Mouse (Mus musculus): ENCODE data around the gene Rnf150. TPM values are rescaled to one million over a fixed set of nuclear protein-coding genes. Genes with fewer than 3 reads are reported as not detected.

Gene Rnf150
- total RNA-seq, 2 experiments from 2014 or later, result 0.26 to 0.69 TPM

DNA sequence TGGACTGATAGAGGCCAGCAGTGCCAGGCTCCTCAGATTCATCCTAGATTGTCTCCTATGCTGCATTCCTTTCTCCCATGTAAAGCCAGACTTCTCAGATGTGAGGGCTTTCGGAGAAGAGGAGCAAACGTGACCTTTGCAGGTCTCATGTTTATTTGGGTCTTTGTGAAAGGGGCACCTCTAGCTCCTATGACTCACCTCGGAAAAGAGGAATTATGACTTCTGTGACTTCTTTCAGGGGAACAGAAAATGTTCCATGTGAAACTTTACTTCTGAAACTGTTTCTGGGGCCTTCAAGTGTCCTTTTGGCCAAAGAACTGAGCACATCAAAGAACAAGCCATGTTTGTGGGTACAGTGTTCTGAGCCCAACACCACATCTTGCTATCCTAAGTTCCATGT is 133.7 kb downstream of the Rnf150 start:
- ATAC-seq (replicated peaks; ENCODE audit: poor library complexity, severe bottlenecking), result peak; percentile 81

GRCm38 (mm10) chr8:82998778-82999177 is 135.6 kb downstream of the Rnf150 start:
- ATAC-seq (replicated peaks; ENCODE audit: poor library complexity, severe bottlenecking), result no peak

- no peak for ATAC-seq (replicated peaks; ENCODE audit: poor library complexity, severe bottlenecking)
Measured at GRCm38 (mm10) chr8:83003187-83003586, 140.0 kb downstream of the Rnf150 start.

DNA sequence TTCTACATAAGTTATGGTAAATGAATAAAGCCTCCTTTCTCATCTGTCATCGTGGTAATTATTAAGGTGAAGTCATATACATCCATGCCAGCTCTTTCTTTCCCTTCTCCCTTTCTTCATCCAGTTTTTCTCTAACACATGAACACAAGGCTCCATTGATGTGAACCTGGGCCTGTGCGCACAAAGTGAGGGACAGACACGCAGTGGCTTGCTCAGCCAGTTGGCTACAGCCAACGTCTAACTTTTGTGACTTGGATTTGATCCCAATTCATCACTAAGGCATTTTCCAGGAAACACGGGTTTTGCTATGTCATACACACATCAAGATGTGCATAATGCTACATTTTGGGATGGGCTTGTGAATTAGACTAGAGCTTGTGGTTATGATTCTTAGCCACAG is 146.3 kb downstream of the Rnf150 start:
- ATAC-seq (replicated peaks; ENCODE audit: poor library complexity, severe bottlenecking), result no peak

GRCm38 (mm10) chr8:83011286-83011685 is 148.1 kb downstream of the Rnf150 start:
- no peak for ATAC-seq (replicated peaks; ENCODE audit: poor library complexity, severe bottlenecking)

DNA sequence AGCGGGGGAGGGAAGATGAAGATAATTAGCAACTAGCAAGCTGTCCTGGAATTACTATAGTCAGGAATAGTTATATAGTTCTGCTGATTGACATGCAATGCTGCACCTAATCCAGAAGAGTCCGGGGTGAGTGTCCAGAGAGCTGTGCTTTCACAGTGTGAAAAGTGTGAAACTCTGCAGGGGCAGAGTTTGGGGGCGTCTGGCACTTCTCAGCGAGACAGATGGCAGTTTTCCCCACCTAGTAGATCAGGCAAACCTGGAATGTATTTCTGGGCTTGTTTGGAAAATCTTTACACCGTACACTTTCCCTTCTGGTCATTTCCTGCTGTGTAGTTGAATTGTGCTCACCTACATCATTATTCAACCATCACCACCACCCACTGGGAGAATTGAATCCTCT is 148.6 kb downstream of the Rnf150 start:
- no peak for ATAC-seq (replicated peaks; ENCODE audit: poor library complexity, severe bottlenecking)

DNA sequence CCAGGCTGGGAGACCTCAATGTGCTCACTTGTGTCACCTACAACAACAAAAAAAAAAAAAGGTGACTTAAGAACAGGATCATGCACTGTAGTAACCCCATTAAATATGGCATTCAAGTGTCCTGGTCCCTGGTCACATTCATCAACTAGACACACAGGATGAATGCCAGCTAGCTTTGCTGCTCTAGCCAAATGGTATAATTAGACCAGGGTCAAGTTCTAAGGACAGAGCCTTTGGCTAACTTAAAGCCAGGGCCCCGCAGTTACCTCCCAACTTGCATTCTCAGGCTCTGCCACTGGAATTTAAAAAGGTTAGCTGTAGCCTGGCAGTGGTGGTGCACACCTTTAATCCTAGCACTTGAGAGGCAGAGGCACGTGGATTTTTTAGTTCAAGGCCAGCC is 165.1 kb downstream of the Rnf150 start:
- ATAC-seq (replicated peaks; ENCODE audit: poor library complexity, severe bottlenecking), result no peak

- ATAC-seq (replicated peaks; ENCODE audit: poor library complexity, severe bottlenecking), result no peak
Measured at GRCm38 (mm10) chr8:83032800-83033199, 169.6 kb downstream of the Rnf150 start.

- ATAC-seq (replicated peaks; ENCODE audit: poor library complexity, severe bottlenecking), result no peak
Measured at GRCm38 (mm10) chr8:83035141-83035540, 172.0 kb downstream of the Rnf150 start.

DNA sequence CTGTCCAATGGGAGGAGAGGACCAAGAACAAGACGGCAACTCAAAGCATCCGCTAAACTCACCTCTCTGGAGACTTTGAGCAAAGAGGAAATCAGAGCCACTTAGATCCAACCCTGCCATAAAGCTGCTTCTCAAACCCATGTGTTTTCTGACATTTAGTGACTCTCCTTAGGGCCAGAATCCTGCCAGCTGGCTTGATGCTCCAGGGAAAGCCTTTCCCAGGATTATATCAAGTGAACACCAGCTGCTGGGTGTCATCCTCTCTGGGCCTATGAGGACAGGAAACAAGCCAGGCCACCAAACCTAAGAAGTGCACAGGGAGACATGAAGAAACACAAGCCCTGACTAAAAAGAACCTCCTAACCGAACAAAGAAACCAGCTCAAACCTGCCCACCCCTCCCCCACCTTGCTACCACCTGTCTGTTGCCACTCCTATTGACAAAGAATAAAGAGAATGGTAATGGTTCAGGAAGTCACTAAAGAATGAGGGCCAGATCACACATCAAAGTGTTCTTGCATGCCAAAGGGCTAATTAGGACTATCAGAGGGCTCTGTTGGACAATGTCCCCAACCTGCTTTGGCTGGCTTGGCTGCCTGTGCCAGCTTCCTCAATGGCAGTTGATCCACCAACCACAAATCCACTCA is 173.5 kb downstream of the Rnf150 start:
- ATAC-seq (replicated peaks; ENCODE audit: poor library complexity, severe bottlenecking), result no peak

DNA sequence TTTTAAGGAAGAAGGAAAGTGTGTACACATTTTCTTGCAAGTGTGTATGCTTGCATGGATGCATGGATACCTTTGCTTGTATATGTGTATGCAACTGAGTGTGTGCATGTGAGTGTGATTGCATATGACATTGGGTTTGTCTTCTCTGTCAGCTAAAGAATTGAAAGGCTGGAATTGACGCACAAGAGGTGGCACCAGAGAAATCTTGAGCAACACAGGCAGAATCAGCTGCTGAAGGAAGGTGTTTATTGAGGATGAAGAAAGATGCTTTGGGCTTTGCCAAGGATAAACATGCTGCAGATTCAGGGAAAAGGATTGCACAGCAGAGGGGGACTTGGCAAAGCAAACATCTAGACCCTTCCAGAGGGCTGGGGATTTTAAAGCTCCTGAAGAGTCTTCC is 174.2 kb downstream of the Rnf150 start:
- ATAC-seq (replicated peaks; ENCODE audit: poor library complexity, severe bottlenecking), result no peak

DNA sequence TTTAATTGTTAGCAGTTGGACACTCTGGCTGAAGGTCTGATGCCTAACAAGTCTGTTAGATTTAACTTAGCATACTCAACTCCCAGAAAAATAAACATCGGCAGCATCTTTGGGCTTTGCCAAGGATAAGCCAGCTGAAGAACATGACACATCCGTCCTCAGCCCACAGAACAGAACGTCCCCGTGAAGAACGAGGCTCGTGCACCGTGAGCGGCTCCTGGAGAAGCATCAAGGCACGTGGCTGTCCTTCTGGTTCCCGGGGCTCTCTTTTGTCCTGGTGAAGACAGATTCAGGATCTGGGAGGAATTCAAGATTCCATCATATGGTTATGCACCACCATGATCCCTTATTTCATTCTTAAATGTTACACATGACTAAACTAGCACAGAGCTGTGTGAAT is 175.4 kb downstream of the Rnf150 start:
- no peak for ATAC-seq (replicated peaks; ENCODE audit: poor library complexity, severe bottlenecking)

DNA sequence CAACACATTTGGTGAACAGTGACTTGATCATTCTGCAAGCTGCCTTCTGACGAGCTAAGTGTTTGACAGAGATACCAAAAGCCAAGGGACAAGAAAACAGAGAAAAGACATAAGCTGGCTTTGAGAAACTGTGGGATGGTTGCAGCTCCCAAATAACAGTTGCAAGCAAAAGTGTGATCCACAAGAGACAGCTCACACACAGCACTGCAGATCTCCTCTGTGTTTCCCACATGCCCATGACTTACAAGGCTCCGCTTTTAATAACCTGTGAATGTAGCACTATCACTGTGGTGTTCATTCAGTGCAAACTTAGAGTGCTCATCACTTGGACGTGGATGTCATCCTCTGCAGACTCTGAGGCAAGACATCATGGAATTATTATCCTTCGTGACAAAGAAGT is 178.3 kb downstream of the Rnf150 start:
- no peak for ATAC-seq (replicated peaks; ENCODE audit: poor library complexity, severe bottlenecking)

GRCm38 (mm10) chr8:83046912-83047311 is 183.8 kb downstream of the Rnf150 start:
- no peak for ATAC-seq (replicated peaks; ENCODE audit: poor library complexity, severe bottlenecking)

DNA sequence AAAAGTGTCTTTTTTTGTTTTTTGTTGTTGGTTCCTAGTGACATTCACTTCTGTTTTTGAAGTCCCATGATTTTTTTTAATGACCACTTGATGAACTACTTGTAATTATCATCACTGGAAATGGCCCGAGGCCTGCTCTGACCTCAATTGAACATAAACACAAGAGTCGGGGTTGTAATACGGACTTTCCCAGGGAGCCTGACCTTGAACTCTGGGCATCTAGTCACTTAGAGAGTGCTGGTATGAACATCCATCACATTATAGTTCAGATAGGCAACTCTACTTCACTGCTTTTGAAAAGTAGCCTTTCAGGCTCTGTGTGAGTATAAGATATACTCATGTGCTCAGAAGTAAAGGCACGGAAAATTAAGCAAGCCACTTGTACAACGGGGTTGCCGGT is 185.4 kb downstream of the Rnf150 start:
- no peak for ATAC-seq (replicated peaks; ENCODE audit: poor library complexity, severe bottlenecking)

DNA sequence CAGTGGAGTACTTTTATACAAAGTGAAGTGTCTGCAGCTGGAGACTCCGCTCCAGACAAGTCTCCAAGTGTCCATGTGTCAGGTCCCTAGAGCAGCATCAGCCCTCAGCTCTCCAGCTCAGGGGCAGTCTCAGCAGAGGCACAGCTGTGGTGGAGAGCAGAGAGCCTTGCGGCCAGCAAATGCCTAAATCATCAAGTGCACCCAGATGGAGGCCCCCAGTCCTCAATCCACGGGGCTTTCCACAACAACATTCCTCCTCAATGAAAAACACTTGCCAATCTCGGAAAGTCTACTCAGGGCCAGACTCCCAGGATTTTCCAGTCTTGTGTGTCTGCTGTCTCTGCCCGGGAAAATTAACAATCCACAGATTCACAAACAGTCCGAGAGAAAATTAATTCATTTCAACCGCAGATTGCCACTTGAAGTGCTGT is 186.0 kb downstream of the Rnf150 start:
- ATAC-seq (replicated peaks; ENCODE audit: poor library complexity, severe bottlenecking), result no peak

DNA sequence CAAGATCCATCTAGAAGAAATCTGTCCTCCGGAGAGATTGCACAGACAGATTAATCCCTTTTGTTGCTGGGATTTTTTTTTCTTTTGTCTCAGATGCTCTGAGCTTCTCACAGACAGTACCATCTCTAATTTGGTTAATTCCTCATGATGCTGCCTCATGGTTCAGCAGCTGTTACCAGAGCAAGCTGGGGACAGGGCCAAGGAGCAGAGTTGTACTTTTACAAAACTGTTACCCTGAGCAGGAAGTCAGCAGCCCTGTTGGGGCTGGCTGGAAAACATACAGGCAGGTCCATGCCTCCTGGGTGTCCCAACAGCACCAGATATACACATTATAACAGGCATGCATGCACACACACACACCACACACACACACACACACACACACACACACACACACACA is 186.5 kb downstream of the Rnf150 start:
- ATAC-seq (replicated peaks; ENCODE audit: poor library complexity, severe bottlenecking), result no peak

GRCm38 (mm10) chr8:83052896-83053295 is 189.7 kb downstream of the Rnf150 start:
- ATAC-seq (replicated peaks; ENCODE audit: poor library complexity, severe bottlenecking), result no peak

GRCm38 (mm10) chr8:83054801-83055200 is 191.6 kb downstream of the Rnf150 start:
- ATAC-seq (replicated peaks; ENCODE audit: poor library complexity, severe bottlenecking), result peak; percentile 80

- ATAC-seq (replicated peaks; ENCODE audit: poor library complexity, severe bottlenecking), result no peak
Measured at GRCm38 (mm10) chr8:83058951-83059350, 195.8 kb downstream of the Rnf150 start.

DNA sequence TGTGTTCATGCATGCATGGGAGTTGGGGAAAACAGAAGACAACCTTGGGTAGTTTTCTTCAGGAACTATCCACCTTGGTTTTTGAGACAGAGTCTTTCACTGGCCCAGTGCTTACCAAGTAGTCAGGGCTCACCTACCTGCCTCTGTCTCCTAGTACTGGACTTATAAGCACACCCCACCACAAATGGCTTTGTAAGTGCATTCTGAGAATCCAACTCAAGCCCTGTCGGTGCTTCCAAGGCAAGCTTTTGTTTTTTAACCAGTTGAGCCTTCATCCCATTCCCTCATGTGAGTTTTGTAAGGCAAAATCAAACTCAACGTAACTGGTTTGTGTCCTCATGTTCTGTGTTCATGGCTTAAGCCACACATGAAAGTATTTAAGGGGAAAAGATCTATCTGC is 196.9 kb downstream of the Rnf150 start:
- no peak for ATAC-seq (replicated peaks; ENCODE audit: poor library complexity, severe bottlenecking)

DNA sequence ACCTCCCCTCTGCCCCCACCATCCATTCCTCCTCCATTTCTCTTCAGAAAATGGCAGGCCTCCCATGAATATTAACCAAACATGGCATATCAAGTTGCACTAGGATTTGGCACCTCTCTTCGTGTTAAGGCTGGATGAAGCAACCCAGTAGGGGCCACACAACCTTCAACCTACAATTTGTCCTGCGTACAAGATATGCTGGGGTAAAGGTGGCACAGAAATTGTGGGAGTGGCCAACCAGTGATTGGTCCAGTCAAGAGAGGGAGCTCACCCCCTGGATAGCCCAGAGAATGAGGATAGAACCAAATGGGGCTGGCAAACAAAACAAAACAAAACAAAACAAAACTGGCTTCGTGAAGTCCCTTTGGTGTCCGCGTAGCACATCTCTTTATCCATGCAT is 198.1 kb downstream of the Rnf150 start:
- ATAC-seq (replicated peaks; ENCODE audit: poor library complexity, severe bottlenecking), result no peak

- no peak for ATAC-seq (replicated peaks; ENCODE audit: poor library complexity, severe bottlenecking)
Measured at GRCm38 (mm10) chr8:83061873-83062272, 198.7 kb downstream of the Rnf150 start.

Measured in granulocyte monocyte progenitor cell, adult 5-6 weeks (primary cell).